ENCODE assay signal across 17 mouse cellular contexts in genomic region chr1:135408973-135409372, GRCm38 (mm10). TPM values are rescaled to one million over a fixed set of nuclear protein-coding genes. Genes with fewer than 3 reads are reported as not detected.
"Had no signal": no experiment of that assay in that cellular context is flagged by ENCODE, and none has a peak within 500 bp of the region (broad histone marks: within the 10 kb centered on the region; RNA-seq: fewer than 3 reads in every experiment).

No protein-coding gene starts in this region.

- DNase-seq: retina, postnatal 1 day; right cerebral cortex, postnatal 14 days; right cerebral cortex, postnatal 25 days; right cerebral cortex, postnatal 4 days; spleen, adult 18-20 months; thymus, adult 18-20 months; thymus, adult 2 months; thymus, postnatal 14 days; thymus, postnatal 25 days; thymus, postnatal 36 days; thymus, postnatal 4 days had no signal

- H3K4me2 ChIP-seq: neural tube, embryonic 12.5 days; neural tube, embryonic 13.5 days; neural tube, embryonic 15.5 days; stomach, embryonic 15.5 days had no signal

- H3K9ac ChIP-seq: neural tube, embryonic 12.5 days; neural tube, embryonic 13.5 days; neural tube, embryonic 15.5 days; stomach, embryonic 15.5 days had no signal

- H3K9me3 ChIP-seq: neural tube, embryonic 12.5 days; neural tube, embryonic 13.5 days; neural tube, embryonic 15.5 days; stomach, embryonic 15.5 days had no signal

- H3K4me1 ChIP-seq: neural tube, embryonic 12.5 days; neural tube, embryonic 13.5 days; stomach, embryonic 15.5 days had no signal

- H3K27ac ChIP-seq: neural tube, embryonic 12.5 days; neural tube, embryonic 13.5 days; neural tube, embryonic 15.5 days; stomach, embryonic 15.5 days; stomach, postnatal 0 days had no signal

- H3K27me3 ChIP-seq: neural tube, embryonic 12.5 days; neural tube, embryonic 13.5 days; neural tube, embryonic 15.5 days; stomach, embryonic 15.5 days had no signal

- H3K4me3 ChIP-seq: neural tube, embryonic 12.5 days; neural tube, embryonic 13.5 days; neural tube, embryonic 15.5 days; stomach, embryonic 15.5 days had no signal

RNA-seq across cellular contexts. Expression of gene Shisa4, which starts 33.9 kb away (rescaled TPM):
- total RNA-seq: neutrophil, adult 5-6 weeks had no signal
